Mouse (Mus musculus): ENCODE results near the gene Col25a1.

DNA sequence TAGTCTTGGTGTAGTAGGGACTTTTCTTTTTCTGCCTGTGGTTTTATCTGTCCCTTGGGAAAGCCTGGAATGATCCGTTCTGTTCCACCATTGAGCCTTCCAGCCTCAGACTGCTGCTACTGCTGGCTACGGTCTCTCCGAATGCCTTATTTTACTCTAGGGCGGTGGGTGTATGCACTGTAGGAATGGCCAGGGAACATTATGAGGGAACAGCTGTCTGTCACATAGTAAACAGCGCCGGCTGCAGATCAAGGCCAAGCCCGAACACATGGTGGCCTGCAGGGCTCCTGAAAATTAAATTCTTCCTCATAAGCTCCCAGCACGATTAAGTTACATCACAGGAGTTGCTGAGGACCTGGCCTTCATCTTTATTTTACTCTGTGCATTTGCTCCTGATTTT is 3.5 kb upstream of the Col25a1 start:
- no peak for TF ChIP-seq POLR2A (IDR thresholded peaks at IDR 0.05; ENCODE audit: insufficient read depth, low read length)
- no peak for TF ChIP-seq CTCF (IDR thresholded peaks at IDR 0.05; ENCODE audit: low read depth, low read length)

All from ES-Bruce4 (cell line).